Comparison of ENCODE assay signal across 8 mouse cellular contexts in genomic region chrX:74353467-74353770, GRCm38 (mm10). TPM values are rescaled to one million over a fixed set of nuclear protein-coding genes. Genes with fewer than 3 reads are reported as not detected.
DNase-seq lines count a peak whose midpoint lies in the region; ATAC-seq lines count a peak whose summit lies in the region.

Lage3 (minus strand) TSS chrX:74353618.

- intact Hi-C loops in heart, postnatal 14 days (cut with DNase I), result loop anchor here (5.0 kb wide), 1 partner anchor 106 kb away; the partner anchor contains the start of gene Flna

- H3K4me1 ChIP-seq in forebrain, embryonic 15.5 days, result peaks cover 4% of the 10 kb centered on the region; the same call in 1 of the 2 replicates
- H3K4me1 ChIP-seq in neural tube, embryonic 15.5 days, result peaks cover 5% of the 10 kb centered on the region; the same call in 1 of the 2 replicates

- H3K4me2 ChIP-seq in forebrain, embryonic 15.5 days (replicated peaks), result peak within 1 kb of the TSS; percentile 54
- peak within 1 kb of the TSS; percentile 54 for H3K4me2 ChIP-seq in neural tube, embryonic 15.5 days

- H3K4me3 ChIP-seq in forebrain, embryonic 15.5 days, result peak within 1 kb of the TSS; percentile 45
- H3K4me3 ChIP-seq in neural tube, embryonic 15.5 days (replicated peaks), result peak within 1 kb of the TSS; percentile 44

- H3K9ac ChIP-seq in forebrain, embryonic 15.5 days (replicated peaks), result peak within 1 kb of the TSS; percentile 51
- H3K9ac ChIP-seq in neural tube, embryonic 15.5 days (replicated peaks), result peak within 1 kb of the TSS; percentile 37

- ATAC-seq in forebrain, embryonic 15.5 days (replicated peaks), result peak; percentile 89
- peak; percentile 92 for ATAC-seq in neural tube, embryonic 15.5 days (ENCODE audit: low FRiP score)

- H3K9me3 ChIP-seq in forebrain, embryonic 15.5 days, result no peaks in the 10 kb centered on the region
- H3K9me3 ChIP-seq in neural tube, embryonic 15.5 days (replicated peaks), result no peaks in the 10 kb centered on the region

- DNase-seq in ES-CJ7 (ENCODE audit: low read depth, low spot score), result peak; percentile 62
- peak; percentile 83 for DNase-seq in cerebellum, adult 11-12 months
- peak; percentile 83 to 84 for DNase-seq in heart, postnatal 14 days
- DNase-seq in layer of hippocampus, adult 11-12 months (ENCODE audit: low spot score), result peak; percentile 78
- peak; percentile 80 to 85 for DNase-seq in lung, adult 18-20 months
- DNase-seq in testis, postnatal 10 days (ENCODE audit: low spot score), result peak; percentile 86

- H3K27me3 ChIP-seq in forebrain, embryonic 15.5 days, result no peaks in the 10 kb centered on the region
- H3K27me3 ChIP-seq in neural tube, embryonic 15.5 days (replicated peaks), result no peaks in the 10 kb centered on the region

- WGBS in forebrain, embryonic 15.5 days, result 16% methylated on average over 10 of the region's 22 CpGs
- WGBS in neural tube, embryonic 15.5 days, result 26% methylated on average over 16 of the region's 22 CpGs

- H3K36me3 ChIP-seq in forebrain, embryonic 15.5 days, result no peaks in the 10 kb centered on the region
- no peaks in the 10 kb centered on the region for H3K36me3 ChIP-seq in neural tube, embryonic 15.5 days

- H3K27ac ChIP-seq in forebrain, embryonic 15.5 days (replicated peaks), result peak within 1 kb of the TSS; percentile 74
- peak within 1 kb of the TSS; percentile 63 for H3K27ac ChIP-seq in neural tube, embryonic 15.5 days (replicated peaks)

RNA-seq across cellular contexts. Expression of gene Lage3, which starts in this region (rescaled TPM):
- 82.9 and 87.9 TPM in 2 replicates for polyA plus RNA-seq in forebrain, embryonic 15.5 days (2015; fragmentation: Nextera tagmentation; extraction: Ambion mirVana)
- 10 to 100 TPM; 34.7 to 38.3 TPM for total RNA-seq in heart, postnatal 14 days (2021)
- 77.5 and 86.0 TPM in 2 replicates for polyA plus RNA-seq in neural tube, embryonic 15.5 days (2015; fragmentation: Nextera tagmentation; extraction: Ambion mirVana)

Comparison
In these comparisons a context has a peak if more than half of its experiments do, and no peak if none do; other contexts are left out.
1. Peak in every context shown above with its lines: DNase-seq, ATAC-seq, H3K4me3 ChIP-seq and H3K27ac ChIP-seq.